Mouse (Mus musculus) midbrain, embryonic 10.5 days (tissue): Measurements from ENCODE around the gene Acbd5. TPM values are rescaled to one million over a fixed set of nuclear protein-coding genes. Genes with fewer than 3 reads are reported as not detected.
"Not testable (repeated sequence)": the region's sequence is repeated elsewhere in the genome, so short reads cannot be mapped to it uniquely, and the experiment has no call there.

Experiments used
- DNase-seq: peaks from one replicate; pipeline ENCODE4 v3.0.0-alpha.2; 2017; ENCODE audit warnings: low spot score
- H3K27ac ChIP-seq: fragments of 300-500 bp; sonication (generic); replicated peaks from 2 replicates; pipeline ENCODE4 v1.5.1; 2016; ENCODE audit warnings: mild to moderate bottlenecking
- H3K27me3 ChIP-seq: fragments of 300-500 bp; sonication (generic); 2 replicates; pipeline ENCODE4 v1.6.1; 2016; ENCODE audit warnings: low read depth, mild to moderate bottlenecking; ENCODE audit not compliant: poor library complexity, severe bottlenecking
- H3K36me3 ChIP-seq: fragments of 300-500 bp; sonication (generic); 2 replicates; pipeline ENCODE4 v1.6.1; 2016; ENCODE audit warnings: mild to moderate bottlenecking, moderate library complexity
- H3K4me1 ChIP-seq: fragments of 300-500 bp; sonication (generic); 2 replicates; pipeline ENCODE4 v1.6.1; 2016
- H3K4me3 ChIP-seq: fragments of 300-500 bp; sonication (generic); 2 replicates; pipeline ENCODE4 v1.5.1; 2016; ENCODE audit warnings: mild to moderate bottlenecking, moderate library complexity
- H3K9me3 ChIP-seq: fragments of 300-500 bp; sonication (generic); replicated peaks from 2 replicates; pipeline ENCODE4 v1.6.1; 2016; ENCODE audit warnings: mild to moderate bottlenecking
- WGBS: fragments of 180-500 bp; shearing (Covaris S2); methylation state at CpG from one replicate; pipeline ENCODE4 v1.1.7; 2016; 5-methylcytosine and 5-hydroxymethylcytosine counted together
- polyA plus RNA-seq: library from polyadenylated mRNA; unstranded; fragments of >200 nt; fragmentation: Nextera tagmentation; extraction: Ambion mirVana; gene quantifications from 2 replicates; pipeline ENCODE4 v1.2.1, GENCODE M21; 2016

Gene Acbd5
- polyA plus RNA-seq, 1 experiment from 2014 or later = 29.6 TPM

DNA sequence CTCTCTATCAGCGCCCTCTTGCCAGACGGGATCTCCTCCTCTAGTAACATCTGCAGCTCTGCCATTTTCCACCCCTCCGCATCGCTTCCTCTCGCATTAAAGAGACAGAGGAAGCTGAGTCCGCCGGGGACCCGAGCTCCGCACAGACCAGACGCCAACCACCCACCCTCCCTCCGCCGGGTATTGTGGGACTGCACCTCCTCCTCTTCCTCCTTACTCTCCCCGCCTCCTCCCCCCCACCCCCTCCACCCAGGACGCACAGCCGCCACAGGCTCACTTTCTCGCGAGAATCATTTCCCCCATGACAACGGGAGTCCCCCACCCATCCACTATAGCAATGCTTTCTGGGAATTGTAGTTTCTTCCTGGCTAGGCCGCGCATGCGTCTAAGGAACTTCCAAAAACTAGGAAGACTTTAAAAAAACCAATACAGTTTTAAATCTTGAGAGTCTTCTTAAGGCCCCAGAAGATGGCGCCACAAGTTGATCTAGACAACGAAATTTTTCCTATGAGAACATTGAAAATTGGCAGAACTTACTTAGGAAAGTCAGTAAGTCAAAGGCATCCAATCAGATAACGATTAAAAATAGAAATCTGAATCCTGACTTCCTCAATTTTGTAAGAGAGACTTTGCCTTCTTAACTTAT lies 27.8 kb upstream of the Acbd5 start, which contains the start of gene Abi1:
Gene Abi1 (minus strand): TSS at position 241 of the 646 bp plus-strand sequence.
- DNase-seq = peak; percentile 93
- no peaks in the 10 kb centered on the region for H3K36me3 ChIP-seq
- H3K4me3 ChIP-seq = peak within 1 kb of the TSS; percentile 94
- 2% methylated on average over 24 of the region's 24 CpGs for WGBS
- H3K9me3 ChIP-seq = no peaks in the 10 kb centered on the region
- peak within 1 kb of the TSS; percentile 94 for H3K27ac ChIP-seq
- peaks cover 14% of the 10 kb centered on the region for H3K4me1 ChIP-seq
- H3K27me3 ChIP-seq = no peaks in the 10 kb centered on the region

DNA sequence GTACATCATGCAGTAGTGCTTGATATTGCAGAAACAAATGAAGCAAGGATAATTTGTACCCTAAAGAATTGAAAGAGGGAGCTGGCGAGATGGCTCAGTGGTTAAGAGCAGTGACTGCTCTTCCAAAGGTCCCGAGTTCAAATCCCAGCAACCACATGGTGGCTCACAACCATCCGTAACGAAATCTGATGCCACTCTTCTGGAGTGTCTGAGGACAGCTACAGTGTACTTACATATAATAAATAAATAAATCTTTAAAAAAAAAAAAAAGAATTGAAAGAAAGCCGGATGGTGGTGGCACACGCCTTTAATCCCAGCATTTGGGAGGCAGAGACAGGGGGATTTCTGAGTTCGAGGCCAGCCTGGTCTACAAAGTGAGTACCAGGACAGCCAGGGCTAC lies 27.3 kb upstream of the Acbd5 start:
- not testable (repeated sequence) for H3K4me3 ChIP-seq

DNA sequence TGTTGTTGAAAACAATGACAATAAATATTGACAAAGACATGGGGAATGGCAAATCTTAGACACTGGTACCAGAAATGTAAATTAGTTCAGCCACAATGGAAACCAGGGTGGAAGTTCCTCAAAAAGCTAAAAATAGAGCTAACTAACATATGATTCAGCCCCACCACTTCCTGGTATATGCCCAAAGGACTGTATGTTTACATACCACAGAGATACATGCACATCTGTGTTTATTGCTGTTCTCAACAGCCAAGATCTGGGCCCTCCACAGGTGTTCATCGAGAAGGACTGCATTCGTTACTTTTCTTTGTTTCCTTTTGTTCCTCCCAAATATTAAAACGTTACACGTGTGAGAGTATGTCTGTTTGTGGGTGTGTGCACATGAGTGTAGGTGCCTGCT lies 26.5 kb upstream of the Acbd5 start:
- Histone ChIP-seq H3K27ac (no peak overlapping the region), H3K36me3 (no peaks in the 10 kb centered on the region), H3K9me3 (no peaks in the 10 kb centered on the region), H3K4me3 (no peak overlapping the region), H3K4me1 (peaks cover 14% of the 10 kb centered on the region), H3K27me3 (no peaks in the 10 kb centered on the region)
- DNase-seq = no peak
- 88% methylated on average over 4 of the region's 4 CpGs for WGBS

More for the DNA sequence above, 27.3 kb upstream of the Acbd5 start:
- WGBS = 91% methylated on average over 7 of the region's 7 CpGs
- H3K4me1 ChIP-seq = peaks cover 14% of the 10 kb centered on the region
- not testable (repeated sequence) for DNase-seq, H3K27me3 ChIP-seq, H3K27ac ChIP-seq, H3K9me3 ChIP-seq, H3K36me3 ChIP-seq

DNA sequence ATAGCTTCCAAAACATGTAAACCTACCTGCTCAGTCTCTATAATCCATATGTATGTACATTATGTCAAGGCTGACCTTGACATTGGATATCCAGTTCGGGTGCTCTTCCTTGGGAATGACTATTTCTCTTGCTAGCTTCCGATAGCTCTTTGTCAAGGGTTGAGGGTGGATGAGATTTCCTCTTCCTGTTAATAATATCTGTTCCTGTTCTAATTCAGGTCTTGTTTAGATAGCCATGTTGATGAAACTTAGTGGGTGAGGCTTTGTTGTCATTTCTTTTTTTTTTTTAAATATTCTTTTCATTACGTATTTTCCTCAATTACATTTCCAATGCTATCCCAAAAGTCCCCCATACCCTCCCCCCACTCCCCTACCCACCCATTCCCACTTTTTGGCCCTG lies 25.8 kb upstream of the Acbd5 start:
- no peak overlapping the region for H3K27ac ChIP-seq
- H3K27me3 ChIP-seq = no peaks in the 10 kb centered on the region
- H3K36me3 ChIP-seq = no peaks in the 10 kb centered on the region
- DNase-seq = no peak
- peaks cover 14% of the 10 kb centered on the region for H3K4me1 ChIP-seq
- H3K4me3 ChIP-seq = no peak overlapping the region
- H3K9me3 ChIP-seq = no peaks in the 10 kb centered on the region
- WGBS = 92% methylated on average over 3 of the region's 3 CpGs

DNA sequence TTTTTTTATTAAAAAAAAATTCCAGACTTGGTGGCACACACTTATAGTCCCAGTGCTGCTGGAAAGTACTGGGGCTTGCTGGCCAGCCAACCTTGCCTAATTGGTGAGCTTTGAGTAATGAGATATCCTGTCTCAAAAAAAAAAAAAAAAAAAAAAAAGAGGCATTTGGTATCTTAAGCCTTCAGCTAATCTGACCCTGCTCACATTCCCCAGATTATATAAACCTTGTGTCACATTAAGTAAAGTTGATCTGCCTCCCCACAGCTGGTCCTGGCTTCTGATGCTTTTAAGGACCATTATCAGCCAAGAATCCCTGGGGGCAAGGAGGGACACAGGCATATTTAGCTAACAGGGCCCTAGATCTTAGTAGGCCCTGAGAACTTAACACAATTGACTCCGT lies 22.3 kb upstream of the Acbd5 start:
- no peak for DNase-seq
- H3K4me3 ChIP-seq = no peak overlapping the region
- WGBS = 53% methylated on average over 1 of the region's 1 CpGs

DNA sequence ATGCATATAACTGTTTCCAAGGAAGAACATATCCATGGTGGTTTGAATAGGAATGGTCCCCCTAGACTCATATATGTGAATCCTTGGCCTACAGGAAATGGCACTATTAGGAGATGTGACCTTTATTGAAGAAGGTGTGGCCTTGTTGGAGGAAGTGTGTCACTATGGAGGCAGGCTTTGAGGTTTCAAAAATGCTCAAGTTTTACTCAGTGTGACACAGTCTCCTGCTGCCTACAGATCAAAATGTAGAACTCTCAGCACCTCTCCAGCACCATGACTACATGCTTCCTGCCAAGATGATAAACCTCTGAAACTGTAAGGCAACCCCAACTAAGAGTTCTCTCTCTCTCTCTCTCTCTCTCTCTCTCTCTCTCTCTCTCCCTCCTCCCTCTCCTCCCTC lies 20.0 kb upstream of the Acbd5 start:
- no peak for DNase-seq
- Histone ChIP-seq H3K36me3 (no peaks in the 10 kb centered on the region), H3K4me1 (no peaks in the 10 kb centered on the region), H3K4me3 (no peak overlapping the region), H3K27ac (no peak overlapping the region), H3K9me3 (no peaks in the 10 kb centered on the region), H3K27me3 (no peaks in the 10 kb centered on the region)

More for the DNA sequence above, 22.3 kb upstream of the Acbd5 start:
- H3K27ac ChIP-seq = no peak overlapping the region
- no peaks in the 10 kb centered on the region for H3K36me3 ChIP-seq
- H3K4me1 ChIP-seq = no peaks in the 10 kb centered on the region
- H3K27me3 ChIP-seq = no peaks in the 10 kb centered on the region
- no peaks in the 10 kb centered on the region for H3K9me3 ChIP-seq

DNA sequence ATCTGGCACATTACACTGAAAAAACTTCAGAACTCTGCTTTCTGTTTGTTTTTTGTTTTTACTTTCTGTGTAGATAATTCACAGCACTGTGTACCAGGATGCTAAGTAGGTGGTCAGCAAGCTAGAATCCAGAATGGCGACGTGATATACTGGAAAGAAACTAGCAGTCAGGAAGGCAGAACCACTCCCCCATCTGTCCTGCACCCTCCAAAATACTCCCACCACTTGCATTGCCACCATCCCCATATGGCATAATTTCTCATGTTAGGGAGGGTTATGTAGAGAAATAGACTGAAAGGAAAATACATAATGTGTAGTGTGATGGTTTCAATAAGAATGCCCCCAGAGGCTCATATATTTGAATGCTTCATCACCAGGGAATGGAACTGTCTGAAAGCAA lies 16.1 kb upstream of the Acbd5 start:
- no peak for DNase-seq
- WGBS = 80% methylated on average over 2 of the region's 2 CpGs
- no peaks in the 10 kb centered on the region for H3K9me3 ChIP-seq

DNA sequence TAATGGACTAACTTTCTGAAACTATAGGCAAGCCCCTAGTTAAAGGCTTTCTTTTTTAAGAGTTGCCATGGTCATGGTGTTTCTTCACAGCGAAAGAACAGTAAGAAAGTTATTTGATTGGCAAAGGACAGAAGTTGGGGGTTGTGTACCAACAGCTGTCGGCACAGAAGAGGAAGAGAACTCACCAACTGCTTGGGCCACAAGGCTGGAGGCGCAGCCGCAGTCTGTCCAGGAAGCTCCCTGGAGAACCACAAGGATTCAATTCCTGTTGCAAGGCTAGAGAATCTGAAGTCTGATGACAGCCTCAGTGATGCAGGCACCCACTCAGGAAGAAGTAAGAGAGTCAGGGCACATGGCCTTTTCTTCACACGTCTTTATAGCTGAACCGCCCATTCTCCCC lies 15.4 kb upstream of the Acbd5 start:
- no peak overlapping the region for H3K27ac ChIP-seq
- no peak overlapping the region for H3K4me3 ChIP-seq
- H3K27me3 ChIP-seq = no peaks in the 10 kb centered on the region
- DNase-seq = no peak
- no peaks in the 10 kb centered on the region for H3K36me3 ChIP-seq
- no peaks in the 10 kb centered on the region for H3K4me1 ChIP-seq
- H3K9me3 ChIP-seq = no peaks in the 10 kb centered on the region
- WGBS = 79% methylated on average over 6 of the region's 6 CpGs

More for the DNA sequence above, 16.1 kb upstream of the Acbd5 start:
- Histone ChIP-seq H3K27me3 (no peaks in the 10 kb centered on the region), H3K36me3 (no peaks in the 10 kb centered on the region), H3K4me3 (no peak overlapping the region), H3K4me1 (no peaks in the 10 kb centered on the region), H3K27ac (no peak overlapping the region)

DNA sequence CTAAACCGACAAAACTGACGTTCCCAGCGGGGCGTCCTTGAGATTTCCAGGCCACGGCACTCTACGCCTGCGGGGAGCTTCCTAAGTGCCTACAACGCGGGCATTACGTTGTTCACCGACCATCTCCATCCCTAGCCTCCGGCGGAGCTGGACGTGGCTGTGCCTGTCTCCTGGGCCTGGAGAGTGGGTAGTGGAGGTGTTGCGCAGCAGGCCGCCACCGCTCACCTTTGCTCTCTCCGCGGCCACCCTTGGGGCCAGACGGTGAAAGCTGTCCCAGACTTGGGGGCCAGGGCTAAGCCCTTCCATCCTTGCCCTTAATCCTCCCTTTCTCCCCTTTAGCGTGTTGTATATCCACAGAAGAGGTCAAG lies 387 bp downstream of the Acbd5 start:
- H3K9me3 ChIP-seq = no peaks in the 10 kb centered on the region
- under 1% methylated on average over 21 of the region's 21 CpGs for WGBS
- H3K36me3 ChIP-seq = peaks cover 9% of the 10 kb centered on the region; the same call in 1 of the 2 replicates
- H3K4me1 ChIP-seq = peaks cover 12% of the 10 kb centered on the region
- H3K4me3 ChIP-seq = peak overlapping the region; percentile 79
- H3K27ac ChIP-seq = peak overlapping the region; percentile 91
- no peaks in the 10 kb centered on the region for H3K27me3 ChIP-seq
- DNase-seq = no peak

DNA sequence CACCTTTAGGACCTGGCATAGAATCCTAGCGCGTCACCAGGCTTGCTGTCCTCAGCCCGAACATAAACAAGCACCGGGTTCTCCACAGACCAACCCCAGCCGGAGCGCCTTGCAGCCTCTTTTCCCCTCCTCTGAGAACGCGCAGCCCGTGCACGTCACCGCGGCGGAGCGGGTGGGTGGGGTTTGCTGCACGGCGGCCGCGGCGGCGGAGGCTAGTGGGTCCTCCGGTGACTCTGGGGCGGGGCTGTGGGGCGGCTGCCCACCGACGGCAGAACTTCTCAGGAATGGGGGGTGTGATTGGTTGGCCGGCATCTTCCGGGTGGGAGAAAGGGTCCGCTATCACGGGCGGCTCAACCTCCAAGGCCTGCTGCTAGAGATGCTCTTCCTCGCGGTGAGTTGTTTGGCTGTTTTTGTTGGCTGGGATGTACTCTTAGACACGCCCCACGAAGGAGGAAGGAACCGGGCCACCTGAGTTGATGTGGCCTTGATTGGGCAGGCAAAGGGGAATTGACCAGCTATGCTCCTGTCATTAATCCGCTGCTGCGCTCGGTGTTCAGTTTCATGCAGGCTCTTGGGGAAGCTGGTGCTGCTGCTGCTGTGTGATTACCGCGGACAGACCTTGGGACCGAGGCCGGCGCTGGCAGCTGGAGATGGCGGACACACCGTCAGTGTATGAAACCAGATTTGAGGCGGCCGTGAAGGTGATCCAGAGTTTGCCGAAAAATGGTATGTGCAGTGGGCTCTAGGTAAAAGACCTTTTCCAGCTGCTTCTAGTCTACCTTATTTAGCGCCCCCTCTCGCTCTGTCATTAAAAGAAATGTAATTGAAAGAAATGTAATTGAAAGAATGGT lies 1.2 kb downstream of the Acbd5 start:
- Histone ChIP-seq H3K4me1 (peaks cover 12% of the 10 kb centered on the region), H3K9me3 (no peaks in the 10 kb centered on the region), H3K27me3 (no peaks in the 10 kb centered on the region), H3K36me3 (peaks cover 9% of the 10 kb centered on the region; the same call in 1 of the 2 replicates), H3K4me3 (peak overlapping the region; percentile 79), H3K27ac (peak overlapping the region; percentile 91)
- peak; percentile 93 for DNase-seq
- WGBS = under 1% methylated on average over 50 of the region's 50 CpGs

DNA sequence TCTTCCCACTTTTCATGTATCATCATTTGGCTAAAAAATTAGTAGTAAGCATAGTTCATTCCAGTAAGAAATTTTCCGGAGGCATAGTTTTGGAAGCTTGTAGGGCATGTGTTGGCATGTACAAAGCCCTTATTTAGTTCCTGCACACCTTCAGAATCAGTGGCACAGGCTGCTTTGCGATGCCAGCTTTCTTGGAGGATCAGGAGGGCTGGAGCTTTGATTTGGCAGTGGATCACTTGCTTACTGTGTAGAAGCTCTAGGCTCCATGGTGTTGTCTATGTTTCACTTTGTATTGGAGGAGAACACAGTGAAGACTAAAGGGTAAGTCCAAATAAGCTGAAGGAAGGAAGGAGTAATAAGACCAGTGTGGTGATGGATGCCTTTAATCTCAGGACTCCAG lies 2.5 kb downstream of the Acbd5 start:
- 94% methylated on average over 2 of the region's 2 CpGs for WGBS
- no peak for DNase-seq
- H3K4me3 ChIP-seq = no peak overlapping the region
- no peak overlapping the region for H3K27ac ChIP-seq
- no peaks in the 10 kb centered on the region for H3K27me3 ChIP-seq
- peaks cover 16% of the 10 kb centered on the region for H3K36me3 ChIP-seq
- H3K9me3 ChIP-seq = no peaks in the 10 kb centered on the region
- H3K4me1 ChIP-seq = peaks cover 12% of the 10 kb centered on the region

DNA sequence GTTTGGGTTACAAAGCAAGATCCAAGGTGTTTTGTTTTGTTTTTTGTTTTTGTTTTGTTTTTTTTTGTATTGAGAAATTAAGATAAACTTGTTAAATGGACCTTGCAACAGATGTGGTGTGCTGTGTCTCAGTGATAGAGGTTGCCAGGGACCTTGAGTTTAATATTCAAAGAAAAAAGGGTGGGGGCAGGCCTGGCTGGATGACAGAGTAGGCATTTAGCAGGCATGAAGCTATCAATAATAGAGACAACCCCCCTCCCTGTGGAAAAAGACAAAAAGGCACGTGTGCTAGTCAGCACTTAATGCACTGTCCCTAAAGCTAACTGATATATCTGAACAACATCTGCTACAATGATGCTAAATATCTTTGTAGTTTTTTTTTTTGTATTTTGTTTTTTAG lies 3.4 kb downstream of the Acbd5 start:
- Histone ChIP-seq H3K27me3 (no peaks in the 10 kb centered on the region), H3K9me3 (peaks cover 3% of the 10 kb centered on the region; the same call in 1 of the 2 replicates), H3K27ac (no peak overlapping the region), H3K4me3 (no peak overlapping the region), H3K4me1 (peaks cover 12% of the 10 kb centered on the region), H3K36me3 (peaks cover 25% of the 10 kb centered on the region)
- 86% methylated on average over 1 of the region's 1 CpGs for WGBS
- no peak for DNase-seq

DNA sequence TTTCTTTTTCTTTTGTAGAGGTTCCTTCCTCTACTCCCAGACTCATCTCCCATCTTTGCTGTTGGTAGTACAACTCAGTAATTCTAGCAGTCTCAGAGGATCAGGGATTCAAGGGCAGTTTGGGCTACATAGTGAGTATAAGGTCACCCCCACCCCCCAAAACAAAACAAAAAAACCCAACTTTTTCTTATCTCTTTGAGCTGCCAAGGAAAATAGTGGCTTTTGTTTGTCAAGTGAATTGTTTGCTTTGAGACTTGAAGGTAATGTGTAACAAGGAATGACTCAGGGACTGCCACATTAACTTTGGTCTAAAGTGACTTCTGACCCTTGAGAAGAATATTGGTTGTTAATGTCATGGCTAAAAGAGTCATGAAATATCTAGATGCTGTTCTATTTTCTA lies 7.9 kb downstream of the Acbd5 start:
- H3K36me3 ChIP-seq = peaks cover 62% of the 10 kb centered on the region
- H3K4me1 ChIP-seq = no peaks in the 10 kb centered on the region
- no peak overlapping the region for H3K27ac ChIP-seq
- H3K9me3 ChIP-seq = peaks cover 4% of the 10 kb centered on the region; the same call in 1 of the 2 replicates
- H3K4me3 ChIP-seq = no peak overlapping the region
- H3K27me3 ChIP-seq = no peaks in the 10 kb centered on the region
- DNase-seq = no peak
